Mouse (Mus musculus) forelimb bud, embryonic 11.5 days (tissue): ENCODE data around the gene Sorcs3.

Experiments used
- DNase-seq: peaks from one replicate; pipeline ENCODE4 v3.0.0-alpha.2; 2012; ENCODE audit warnings: low read depth, low spot score

The Sorcs3 gene

DNA sequence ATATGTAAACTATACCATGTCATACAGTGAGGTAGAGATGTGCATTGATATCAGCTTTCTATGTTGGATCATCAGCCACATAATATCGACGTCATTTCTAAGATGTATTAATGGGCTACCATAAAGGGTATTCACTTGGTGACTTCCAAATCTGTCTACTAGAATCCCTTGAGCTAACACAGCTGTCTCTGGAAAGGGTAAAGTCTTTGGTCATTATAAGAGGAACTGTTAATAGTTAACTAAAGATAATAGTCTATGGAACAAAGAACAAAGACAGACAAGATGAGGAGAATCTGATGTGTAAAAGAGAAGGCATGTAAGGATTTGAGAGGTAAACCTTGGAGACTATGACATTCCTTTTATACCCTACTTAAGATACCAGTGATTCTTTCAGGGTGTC lies 497.9 kb downstream of the Sorcs3 start:
- DNase-seq: no peak

DNA sequence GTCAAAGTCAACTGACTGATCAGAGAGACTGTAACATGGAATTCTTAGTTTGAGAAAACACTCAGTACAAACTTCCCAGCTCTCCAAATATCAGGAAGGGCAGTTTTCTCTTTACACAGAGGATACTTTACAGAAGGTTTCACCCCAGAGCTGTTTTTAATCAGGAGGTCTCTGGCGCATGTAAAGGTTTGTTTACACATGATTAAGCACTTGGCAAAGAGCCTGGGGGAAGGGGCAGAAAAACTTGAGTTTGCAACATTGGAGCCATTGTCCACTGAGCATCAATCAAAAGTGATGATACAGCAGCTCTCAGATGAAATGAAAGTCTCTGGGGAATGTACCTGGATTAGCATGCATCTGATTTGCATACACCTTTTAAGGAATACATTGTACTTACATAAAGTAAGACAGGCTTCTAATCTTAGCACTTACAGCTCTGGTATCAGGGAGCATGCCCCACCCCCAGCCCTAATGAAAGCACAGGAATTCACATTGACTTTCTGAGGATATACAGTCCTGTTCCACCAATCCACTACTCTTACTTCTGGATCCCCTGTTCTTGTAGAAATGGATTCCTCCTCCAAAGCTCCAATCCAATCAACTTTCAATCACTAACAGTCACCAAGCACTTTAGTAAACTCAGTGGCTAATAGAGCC lies 500.6 kb downstream of the Sorcs3 start:
- DNase-seq: peak; percentile 38

DNA sequence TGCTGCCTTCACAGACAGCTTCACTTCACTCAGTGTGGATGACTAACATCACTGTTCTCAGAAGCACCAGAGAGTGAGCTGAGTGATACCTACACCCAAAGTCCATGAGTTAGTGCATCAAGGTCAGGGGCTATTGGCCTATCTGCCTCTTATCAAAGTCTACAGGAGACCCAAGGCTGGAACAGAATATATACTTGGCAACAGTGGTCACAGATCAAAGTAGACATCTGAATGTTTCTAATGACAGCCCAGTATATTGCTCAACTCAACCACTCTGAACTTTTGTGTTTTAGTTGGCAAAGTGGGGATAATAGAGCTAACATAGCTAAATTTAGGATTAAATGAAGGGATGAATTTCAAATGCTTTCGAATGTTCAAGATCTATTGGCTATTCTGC lies 501.1 kb downstream of the Sorcs3 start:
- DNase-seq: no peak

DNA sequence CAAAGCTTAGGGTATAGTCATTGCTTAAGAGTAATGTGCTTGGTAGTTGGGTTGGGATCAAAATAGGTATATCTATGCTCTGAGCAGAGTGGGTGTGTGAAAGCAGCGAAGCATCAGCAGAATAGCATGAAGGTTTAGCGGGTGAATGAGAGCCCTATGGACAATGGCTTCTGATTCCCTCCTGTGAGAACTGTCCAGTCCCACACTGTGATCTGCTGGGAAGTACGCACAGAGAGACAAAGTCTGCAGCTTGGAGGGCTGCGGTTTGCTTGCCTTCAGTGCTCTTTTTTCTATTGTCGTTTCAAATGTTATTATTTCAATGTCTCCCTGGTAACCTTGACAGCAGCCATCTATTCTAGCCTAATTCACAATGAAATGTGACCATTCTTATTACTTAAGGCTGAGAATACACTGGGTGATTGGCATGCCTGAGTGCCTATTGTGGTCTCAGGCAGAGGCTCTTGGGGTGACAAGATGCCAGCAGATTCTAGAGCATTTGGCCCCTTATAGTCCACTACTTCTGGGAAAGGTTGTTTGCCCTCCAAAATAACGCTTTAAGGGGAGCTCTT lies 520.1 kb downstream of the Sorcs3 start:
- DNase-seq: no peak

DNA sequence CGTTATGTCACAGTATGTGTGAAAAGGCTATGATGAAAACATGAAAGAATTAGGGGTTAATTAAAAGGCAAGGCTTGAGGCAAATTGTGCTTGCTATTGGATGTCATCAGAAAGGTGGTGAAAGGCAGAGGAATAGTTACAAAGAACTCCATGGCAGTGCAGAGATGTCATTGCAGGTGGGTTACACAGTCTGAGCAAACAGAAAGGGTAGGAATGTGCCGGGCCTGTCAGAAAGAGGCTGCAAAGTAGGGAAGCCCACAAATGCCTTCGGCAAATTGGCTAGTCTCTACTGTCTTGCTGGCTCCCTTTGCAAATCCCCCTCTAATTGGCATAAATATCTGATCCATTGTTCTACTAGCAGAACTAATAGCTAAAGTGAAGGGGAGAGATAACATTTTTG lies 521.2 kb downstream of the Sorcs3 start:
- DNase-seq: no peak

DNA sequence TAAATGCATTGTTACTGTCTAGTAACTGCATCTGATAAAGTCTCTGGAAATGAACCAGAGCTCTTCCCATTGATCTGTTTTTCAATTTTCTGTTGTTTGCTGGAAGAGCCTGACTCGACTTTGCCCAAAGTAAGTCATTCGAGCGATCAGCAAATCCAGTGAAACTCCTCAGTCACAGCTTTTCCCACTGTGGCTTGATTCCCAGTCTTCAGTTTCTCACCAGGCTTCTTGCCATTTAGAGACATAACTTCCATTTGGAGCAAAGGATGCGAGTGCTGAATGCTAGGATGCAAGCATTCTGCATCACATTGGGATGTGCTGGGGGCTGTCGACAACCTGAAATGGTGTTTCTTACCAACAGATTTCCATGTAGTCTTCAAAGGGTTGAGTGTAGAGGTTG lies 521.8 kb downstream of the Sorcs3 start:
- DNase-seq: no peak

DNA sequence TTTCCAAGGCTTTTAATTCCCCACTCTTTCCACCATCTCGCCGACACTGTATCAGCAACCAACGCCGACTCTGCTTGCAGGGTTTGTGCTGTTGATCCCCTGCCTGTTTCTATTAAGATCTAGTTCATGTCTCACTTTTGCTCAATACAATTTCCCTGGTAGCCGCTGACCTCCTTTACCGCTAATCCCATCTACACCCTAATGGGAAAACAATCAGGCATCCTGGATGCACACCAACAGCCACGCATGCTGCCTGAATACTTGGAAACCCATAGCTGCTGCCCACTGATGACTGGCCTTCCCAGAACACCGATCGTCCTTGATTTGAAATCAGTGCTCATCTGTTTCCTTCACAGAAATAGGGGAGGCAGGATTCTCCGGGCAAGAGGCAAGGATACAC lies 525.9 kb downstream of the Sorcs3 start:
- no peak for DNase-seq

DNA sequence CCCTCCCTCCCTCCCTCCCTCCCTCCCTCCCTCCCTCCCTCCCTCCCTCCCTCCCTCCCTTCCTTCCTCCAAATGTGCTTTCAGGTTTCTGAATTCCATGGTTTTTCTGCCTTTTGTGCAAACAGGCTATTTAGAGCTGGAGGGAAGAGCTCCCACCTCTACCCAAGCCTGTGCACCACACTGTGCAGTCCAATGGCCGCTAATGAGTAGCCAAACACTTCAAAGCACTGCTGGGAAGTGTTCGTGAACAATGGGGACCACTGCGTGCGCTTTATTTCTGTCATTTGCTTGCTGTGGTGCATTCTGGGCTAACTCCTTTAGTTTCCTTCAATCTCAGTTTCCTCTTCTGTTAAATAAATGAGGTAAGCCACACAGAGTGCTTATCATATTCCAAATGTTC lies 528.5 kb downstream of the Sorcs3 start:
- no peak for DNase-seq

DNA sequence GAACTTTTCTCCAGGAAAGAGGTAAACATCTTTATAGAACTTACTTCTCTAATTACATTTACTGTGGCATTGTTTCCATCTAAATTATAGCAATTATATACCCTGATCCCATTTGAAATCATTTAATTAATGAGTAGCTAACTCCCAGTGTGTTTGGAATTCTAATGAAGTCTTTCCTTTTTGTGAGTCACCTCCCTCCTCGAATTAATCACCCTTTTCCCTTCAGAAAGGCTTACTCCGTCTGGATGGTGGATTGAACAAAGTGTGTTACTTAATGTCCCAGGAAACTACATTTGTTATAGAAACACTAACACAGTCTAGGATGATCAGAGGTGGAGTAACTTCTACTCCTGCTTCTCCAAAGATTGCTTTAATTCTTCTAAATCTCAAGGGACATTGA lies 531.7 kb downstream of the Sorcs3 start:
- no peak for DNase-seq

DNA sequence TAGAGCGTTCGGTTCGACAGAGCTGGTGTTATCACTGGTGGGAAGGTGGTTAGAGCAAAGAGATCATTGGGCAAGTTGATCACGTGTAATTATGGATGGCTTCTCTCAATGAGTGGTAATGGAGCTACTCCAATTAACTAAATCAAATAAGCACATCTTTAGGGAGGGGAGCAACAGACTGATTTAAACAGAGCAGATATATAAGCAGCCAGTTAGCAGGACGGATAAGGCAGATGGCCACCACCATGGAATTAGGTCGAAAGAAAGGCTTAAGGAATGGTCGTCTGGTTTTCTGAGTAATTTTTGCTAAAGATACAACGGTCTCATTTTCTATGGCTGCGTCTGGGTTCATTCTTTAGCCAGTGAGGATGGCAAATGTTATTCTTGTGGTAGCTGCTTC lies 549.3 kb downstream of the Sorcs3 start:
- DNase-seq: no peak

DNA sequence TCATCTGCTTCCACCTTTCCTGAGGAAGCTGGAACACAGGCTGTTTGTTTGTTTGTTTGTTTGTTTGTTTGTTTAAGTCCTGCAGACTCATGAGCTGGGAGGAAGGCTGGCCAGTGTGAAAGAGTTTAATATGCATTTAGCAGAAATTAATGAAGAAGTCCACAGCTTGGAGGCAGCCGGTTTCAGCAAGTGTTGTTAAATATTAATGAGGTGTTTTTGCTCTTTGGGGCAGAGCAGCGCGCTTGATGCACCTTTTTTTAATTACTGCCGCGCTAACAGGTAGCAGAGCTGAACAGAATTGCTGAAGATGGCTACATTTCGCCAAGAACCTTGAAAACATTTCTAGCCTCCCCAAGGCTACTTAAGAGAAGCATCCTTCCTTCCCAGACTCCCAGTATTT lies 551.0 kb downstream of the Sorcs3 start:
- peak; percentile 58 for DNase-seq

DNA sequence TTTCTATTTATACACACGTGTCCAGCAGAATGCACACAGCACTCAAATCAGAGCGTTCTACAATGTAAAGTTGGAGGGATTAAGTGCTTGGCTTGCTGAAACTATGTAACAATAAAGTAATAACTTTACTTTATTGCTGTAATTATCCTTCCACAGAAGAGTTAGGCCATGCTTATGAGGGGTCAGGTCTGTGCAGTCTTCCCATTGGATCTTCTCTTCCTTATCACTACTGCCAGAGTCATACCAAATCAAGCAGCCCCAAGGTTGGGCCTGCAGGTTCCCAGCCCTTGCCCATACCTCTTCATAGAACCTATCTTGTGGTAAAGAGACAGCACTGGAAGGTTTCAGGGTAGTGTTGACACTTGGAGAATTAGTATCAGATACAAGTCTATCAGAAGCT lies 560.7 kb downstream of the Sorcs3 start:
- no peak for DNase-seq

DNA sequence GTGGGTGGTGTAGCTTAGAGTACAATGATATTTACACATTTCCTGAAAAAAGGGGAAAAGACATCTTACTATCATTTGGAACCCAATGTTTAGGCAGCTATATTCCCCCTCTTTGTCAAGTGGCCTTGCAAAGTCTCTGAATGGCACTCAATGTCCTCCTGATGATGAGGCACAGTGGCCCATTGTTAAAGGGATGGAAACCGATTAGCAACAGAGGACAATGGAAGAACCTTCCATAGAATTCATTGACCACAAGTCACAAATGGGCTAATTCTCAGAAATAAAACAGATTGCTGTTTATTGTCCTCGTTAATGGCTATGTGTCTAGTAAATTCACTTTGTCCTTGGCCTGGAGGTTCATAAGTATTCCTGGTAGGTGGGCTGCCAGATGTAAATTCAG lies 565.7 kb downstream of the Sorcs3 start:
- no peak for DNase-seq

DNA sequence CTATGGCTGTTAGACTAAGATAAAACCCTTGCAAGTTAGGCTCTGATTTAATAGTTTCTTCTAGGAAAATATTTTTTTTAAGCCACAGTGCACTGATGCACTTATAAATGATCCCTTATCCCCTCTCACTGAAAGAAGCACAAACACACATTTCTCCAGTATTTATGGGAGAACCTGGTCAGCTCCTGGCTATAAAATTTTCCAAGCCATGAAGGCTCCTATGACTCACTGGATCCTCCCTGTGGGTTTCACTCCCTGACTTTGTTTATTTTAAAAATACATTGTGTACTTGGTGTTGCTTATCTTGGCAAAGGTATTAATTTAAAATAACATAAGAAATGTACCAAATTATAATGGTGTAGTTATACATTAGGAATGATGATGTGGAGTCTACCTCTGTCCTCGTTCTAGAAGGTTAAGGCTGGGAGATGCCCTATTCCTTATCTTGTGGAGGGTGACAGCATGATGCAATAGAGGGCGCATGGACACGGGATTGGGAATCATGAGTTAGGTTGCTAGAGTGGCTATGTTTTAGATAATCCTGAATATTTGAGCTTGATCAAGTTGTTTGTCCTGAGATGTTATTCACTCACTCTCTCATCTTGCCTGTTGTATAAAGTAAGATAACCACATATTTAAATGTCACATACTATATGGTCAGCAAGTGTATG lies 573.4 kb downstream of the Sorcs3 start:
- DNase-seq: no peak

DNA sequence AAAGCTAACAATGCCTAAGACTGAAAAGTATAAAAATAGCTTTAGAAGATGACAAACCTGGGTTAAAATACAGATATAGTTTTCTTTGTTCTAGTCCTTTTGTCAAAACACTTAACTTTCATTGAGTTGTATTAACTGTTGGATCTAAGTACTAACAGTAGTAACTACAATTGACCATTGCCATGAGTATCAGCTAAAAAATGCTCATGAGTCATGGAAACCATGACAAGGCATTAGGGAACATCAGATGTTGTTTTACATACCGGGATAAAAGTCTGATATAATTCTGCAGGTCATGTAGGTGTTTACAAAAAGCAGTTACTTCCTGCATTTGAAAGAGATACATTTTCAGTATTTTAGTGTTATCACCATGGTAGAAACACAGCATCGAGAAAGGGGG lies 575.0 kb downstream of the Sorcs3 start:
- no peak for DNase-seq

DNA sequence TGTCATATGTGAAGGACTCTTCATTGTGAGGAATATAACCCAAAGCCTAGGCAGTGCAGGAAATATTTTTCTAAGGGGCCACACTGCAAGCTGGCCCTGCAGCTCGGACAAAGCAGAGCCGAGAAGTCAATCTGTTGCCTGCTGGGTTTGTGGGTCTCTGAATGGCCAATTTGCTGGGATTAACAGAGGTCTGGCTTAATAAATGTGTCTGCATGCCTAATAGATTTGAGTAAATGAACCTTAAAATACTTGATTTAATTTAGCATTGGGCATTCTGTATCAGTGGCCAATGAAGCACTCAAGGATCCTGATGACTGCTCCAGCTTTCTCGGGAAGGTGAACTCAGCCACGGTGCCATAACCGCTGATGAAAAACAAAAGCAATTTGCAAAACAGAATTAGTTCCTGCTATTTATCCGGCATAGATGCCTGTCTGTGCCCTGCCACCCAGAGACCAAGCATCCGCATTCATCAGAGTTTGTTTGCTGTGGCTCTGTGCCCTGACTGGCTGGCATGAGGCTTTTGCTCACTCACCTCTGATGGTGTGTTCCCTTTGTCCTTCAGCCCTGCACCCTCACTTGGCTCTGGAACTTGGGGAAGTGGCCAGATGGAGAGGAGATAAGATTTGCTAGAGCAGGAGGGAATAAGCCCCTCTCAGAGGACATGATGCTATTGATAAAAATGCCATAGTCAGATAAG lies 576.3 kb downstream of the Sorcs3 start:
- DNase-seq: peak; percentile 20

DNA sequence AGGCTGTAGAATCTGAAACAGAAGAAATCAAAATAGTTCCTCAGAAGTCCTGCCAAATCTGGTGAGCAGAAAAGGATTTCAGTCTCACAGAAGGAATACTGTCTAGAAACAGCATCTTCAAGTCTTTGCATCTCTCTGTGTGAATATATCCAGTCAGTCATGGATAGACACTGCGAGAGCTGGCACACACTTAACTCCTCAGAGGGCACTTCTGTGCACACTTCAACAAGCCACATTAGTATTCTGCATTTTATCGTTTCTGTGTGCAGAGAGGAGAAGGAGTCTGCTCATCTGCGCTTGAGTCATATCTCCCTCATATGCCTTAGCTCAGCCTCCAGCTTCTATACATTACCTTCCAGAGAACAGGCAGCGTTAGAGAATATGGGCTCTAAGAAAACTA lies 581.4 kb downstream of the Sorcs3 start:
- no peak for DNase-seq

DNA sequence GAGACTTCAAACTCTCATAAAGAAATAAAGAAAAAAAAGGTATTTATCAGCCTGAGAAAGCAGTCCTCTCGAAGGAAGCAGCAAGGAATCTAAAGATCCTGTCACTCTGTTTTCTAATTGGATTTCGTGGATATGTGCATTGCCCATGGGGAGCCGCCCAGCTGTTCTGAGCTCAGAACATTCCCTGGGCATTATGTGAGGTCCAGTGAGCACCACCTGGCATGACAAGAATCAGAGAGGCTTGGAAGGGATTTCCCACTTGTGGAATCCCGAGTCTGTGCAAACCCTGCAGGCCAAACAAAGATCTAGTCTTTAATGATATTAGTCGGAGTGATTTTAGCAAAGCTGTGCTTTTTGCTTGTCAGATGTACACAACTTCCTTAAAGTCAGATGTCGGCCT lies 598.7 kb downstream of the Sorcs3 start:
- no peak for DNase-seq

DNA sequence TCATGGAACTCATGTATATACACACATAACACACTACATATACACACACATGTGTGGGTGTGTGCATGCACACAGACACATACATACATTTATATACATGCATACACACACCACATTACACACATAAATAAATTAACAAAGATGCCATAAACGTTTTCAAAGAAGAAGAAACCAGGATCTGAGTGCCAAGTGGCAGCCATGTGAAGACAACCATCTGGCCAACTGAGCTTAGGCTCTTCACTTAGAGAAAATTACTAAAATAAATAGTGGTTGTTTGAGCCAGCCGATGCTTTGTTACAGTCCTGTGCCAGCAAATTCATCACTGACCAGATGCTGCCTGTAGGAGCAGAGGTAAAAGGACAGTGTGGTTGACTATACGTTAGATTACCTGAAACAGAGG lies 605.7 kb downstream of the Sorcs3 start:
- no peak for DNase-seq

DNA sequence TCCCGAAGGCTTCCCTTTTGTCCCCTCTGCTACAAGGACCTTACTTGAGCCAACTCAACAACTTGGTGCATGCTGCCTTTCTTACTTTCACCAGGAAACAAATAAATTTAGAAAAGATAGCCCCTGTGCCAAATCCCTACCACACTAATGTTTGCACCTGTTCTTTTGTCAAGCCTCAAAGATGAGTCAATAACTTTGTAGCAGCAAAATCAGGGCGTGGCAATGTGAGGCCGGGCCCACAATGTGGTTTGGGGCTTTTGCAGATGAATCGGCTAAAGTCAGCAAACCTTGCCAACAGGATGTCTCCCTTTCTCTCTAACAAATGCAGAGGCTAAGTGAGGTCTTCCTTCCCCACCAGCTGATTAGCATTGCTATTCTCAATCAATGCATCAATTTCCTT lies 608.0 kb downstream of the Sorcs3 start:
- no peak for DNase-seq

DNA sequence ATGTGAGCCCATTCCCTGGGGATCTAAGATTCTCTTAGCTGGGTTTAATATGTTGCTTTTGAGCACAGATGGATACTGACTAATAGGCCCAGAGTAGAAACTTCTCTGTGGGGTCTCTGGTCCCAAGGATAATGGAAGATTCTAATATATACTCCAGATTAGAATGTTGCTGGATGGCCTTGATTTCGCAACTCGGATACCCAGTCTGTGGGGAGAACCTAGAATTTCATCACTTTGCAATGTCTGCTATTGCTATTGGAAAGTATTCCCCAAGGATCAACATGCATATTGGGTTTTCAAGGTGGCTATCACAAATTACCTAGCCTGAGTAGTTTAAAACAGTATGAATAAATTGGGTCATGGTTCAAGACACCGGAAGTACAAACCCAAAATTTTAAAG lies 609.2 kb downstream of the Sorcs3 start:
- DNase-seq: no peak

DNA sequence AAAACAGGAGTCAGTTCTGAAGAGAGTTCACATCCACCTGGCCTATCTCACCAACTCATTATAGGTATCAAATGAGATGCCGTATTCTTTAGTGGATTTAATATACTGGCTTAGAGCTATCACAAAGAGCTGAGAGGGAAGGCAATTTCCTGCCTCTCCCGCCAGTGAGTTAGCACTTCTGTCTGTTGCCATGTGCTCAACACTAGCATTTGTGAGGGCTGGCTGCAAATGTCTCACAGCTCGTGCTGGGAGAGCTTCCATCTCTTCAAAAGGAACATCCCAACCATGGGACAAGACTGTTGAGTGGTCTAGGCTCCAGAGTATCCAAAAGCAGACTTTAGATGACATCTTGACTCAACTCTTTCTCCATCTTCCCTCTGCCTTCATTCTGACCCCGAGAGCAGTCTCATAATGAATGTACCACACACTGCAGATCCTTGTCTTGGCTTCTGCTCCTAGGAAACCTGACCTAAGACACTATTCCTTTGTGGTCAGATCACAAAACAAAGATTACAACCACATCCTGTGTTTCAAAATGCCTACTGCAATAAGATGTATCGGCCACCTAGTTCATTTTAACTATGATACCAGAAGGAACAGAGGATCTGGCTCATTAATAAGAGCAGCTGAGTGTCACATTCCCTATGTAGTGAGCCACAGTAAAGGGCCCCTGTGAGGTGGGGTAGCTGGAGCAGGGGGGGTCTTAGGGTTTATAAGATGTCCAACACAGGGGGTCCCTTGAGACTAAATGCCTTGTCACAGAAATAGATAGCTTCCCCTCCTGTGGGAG lies 614.9 kb downstream of the Sorcs3 start:
- no peak for DNase-seq
